Mouse (Mus musculus) small intestine, adult 2 months (tissue): Measurements from ENCODE around the gene Ubxn10. TPM values are rescaled to one million over a fixed set of nuclear protein-coding genes. Genes with fewer than 3 reads are reported as not detected.

Experiments
- H3K27ac ChIP-seq: fragments of 200-500 bp; 2 replicates; pipeline ENCODE4 v1.5.1; 2012; ENCODE audit warnings: low read depth, low read length, control low read depth, inconsistent platforms; ENCODE audit not compliant: insufficient read depth
- H3K27me3 ChIP-seq: fragments of 200-500 bp; 2 replicates; pipeline ENCODE4 v1.6.1; 2012; ENCODE audit warnings: mild to moderate bottlenecking, moderate library complexity, low read length, inconsistent platforms; ENCODE audit not compliant: control insufficient read depth, insufficient read depth
- H3K36me3 ChIP-seq: fragments of 200-500 bp; 2 replicates; pipeline ENCODE4 v1.6.1; 2012; ENCODE audit warnings: mild to moderate bottlenecking, low read length, control low read depth, inconsistent platforms; ENCODE audit not compliant: control insufficient read depth, insufficient read depth
- H3K4me1 ChIP-seq: fragments of 200-500 bp; 2 replicates; pipeline ENCODE4 v1.6.1; 2012; ENCODE audit warnings: low read length, inconsistent platforms, mixed read lengths; ENCODE audit not compliant: control insufficient read depth, insufficient read depth, insufficient read length
- H3K4me3 ChIP-seq: fragments of 200-500 bp; 2 replicates; pipeline ENCODE4 v1.5.1; 2012; ENCODE audit warnings: low read depth, mild to moderate bottlenecking, control low read depth, inconsistent platforms, low read length, moderate library complexity
- CTCF ChIP-seq: fragments of 200-500 bp; IDR thresholded peaks from 2 replicates; pipeline ENCODE4 v1.5.1; 2012; ENCODE audit warnings: low read depth, mild to moderate bottlenecking, control low read depth, inconsistent platforms, low read length, moderate library complexity, mixed read lengths; ENCODE audit not compliant: insufficient replicate concordance, insufficient read length; ENCODE audit errors: extremely low read depth
- POLR2A ChIP-seq: fragments of 200-500 bp; IDR thresholded peaks from 2 replicates; pipeline ENCODE4 v1.6.1; 2012; ENCODE audit warnings: low read depth, mild to moderate bottlenecking, control low read depth, inconsistent platforms, low read length, moderate library complexity
- WGBS: fragments of 180-500 bp; shearing (Covaris S2); methylation state at CpG from one replicate; pipeline ENCODE4 v1.1.7; 2018; 5-methylcytosine and 5-hydroxymethylcytosine counted together
- polyA plus RNA-seq: library from polyadenylated mRNA; depleted of rRNA; stranded (reverse); fragments of >200 nt; gene quantifications from 2 replicates; pipeline ENCODE4 v1.2.3, GENCODE M21; 2012

Gene Ubxn10
- polyA plus RNA-seq, 1 experiment: 1.2 TPM

GRCm38 (mm10) chr4:138719264-138719596 lies 17.7 kb downstream of the Ubxn10 start:
- Histone ChIP-seq H3K27me3 (no peaks in the 10 kb centered on the region), H3K4me1 (peaks cover 5% of the 10 kb centered on the region; the same call in 1 of the 2 replicates), H3K27ac (no peak overlapping the region), H3K36me3 (no peaks in the 10 kb centered on the region), H3K4me3 (no peak overlapping the region)
- TF ChIP-seq POLR2A (no peak), CTCF (no peak)
- 89% methylated on average over 5 of the region's 5 CpGs for WGBS

- no peaks in the 10 kb centered on the region for H3K36me3 ChIP-seq
- no peak overlapping the region for H3K4me3 ChIP-seq
- no peak for TF ChIP-seq POLR2A
- no peak for TF ChIP-seq CTCF
- H3K4me1 ChIP-seq: no peaks in the 10 kb centered on the region
- no peaks in the 10 kb centered on the region for H3K27me3 ChIP-seq
- H3K27ac ChIP-seq: no peak overlapping the region
- 61% methylated on average over 5 of the region's 5 CpGs for WGBS
These were observed 18.2 kb downstream of the Ubxn10 start for GRCm38 (mm10) chr4:138718586-138719263.

GRCm38 (mm10) chr4:138716697-138717096 lies 20.3 kb downstream of the Ubxn10 start:
- no peaks in the 10 kb centered on the region for H3K4me1 ChIP-seq
- H3K27ac ChIP-seq: no peak overlapping the region
- 81% methylated on average over 9 of the region's 9 CpGs for whole genome bisulfite sequencing
- no peaks in the 10 kb centered on the region for H3K36me3 ChIP-seq
- TF ChIP-seq POLR2A: no peak
- TF ChIP-seq CTCF: no peak
- H3K27me3 ChIP-seq: no peaks in the 10 kb centered on the region
- H3K4me3 ChIP-seq: no peak overlapping the region

GRCm38 (mm10) chr4:138714186-138714585 lies 22.8 kb downstream of the Ubxn10 start:
- Histone ChIP-seq H3K36me3 (no peaks in the 10 kb centered on the region), H3K27ac (no peak overlapping the region), H3K4me3 (no peak overlapping the region), H3K27me3 (no peaks in the 10 kb centered on the region), H3K4me1 (no peaks in the 10 kb centered on the region)
- 76% methylated on average over 1 of the region's 1 CpGs for WGBS
- TF ChIP-seq POLR2A (no peak), CTCF (no peak)

GRCm38 (mm10) chr4:138712621-138713020 lies 24.3 kb downstream of the Ubxn10 start:
- Histone ChIP-seq H3K36me3 (no peaks in the 10 kb centered on the region), H3K4me3 (no peak overlapping the region), H3K27me3 (no peaks in the 10 kb centered on the region), H3K27ac (no peak overlapping the region), H3K4me1 (no peaks in the 10 kb centered on the region; the same call in 1 of the 2 replicates)
- 73% methylated on average over 8 of the region's 8 CpGs for WGBS
- no peak for TF ChIP-seq CTCF
- no peak for TF ChIP-seq POLR2A

- Histone ChIP-seq H3K4me1 (no peaks in the 10 kb centered on the region; the same call in 1 of the 2 replicates), H3K4me3 (no peak overlapping the region), H3K27ac (no peak overlapping the region), H3K27me3 (no peaks in the 10 kb centered on the region), H3K36me3 (no peaks in the 10 kb centered on the region)
- WGBS: 77% methylated on average over 11 of the region's 11 CpGs
- TF ChIP-seq CTCF (no peak), POLR2A (no peak)
These were observed 24.9 kb downstream of the Ubxn10 start for GRCm38 (mm10) chr4:138712096-138712495.

- H3K4me1 ChIP-seq: no peaks in the 10 kb centered on the region; the same call in 1 of the 2 replicates
- H3K27me3 ChIP-seq: no peaks in the 10 kb centered on the region
- TF ChIP-seq CTCF (no peak), POLR2A (no peak)
- no peak overlapping the region for H3K27ac ChIP-seq
- H3K4me3 ChIP-seq: no peak overlapping the region
- H3K36me3 ChIP-seq: no peaks in the 10 kb centered on the region
- 61% methylated on average over 17 of the region's 17 CpGs for WGBS
These were observed 25.7 kb downstream of the Ubxn10 start for GRCm38 (mm10) chr4:138711051-138711820.
